Mouse (Mus musculus) spleen, adult 18-20 months (tissue): ENCODE measurements around the gene Vangl1.
"Not testable (repeated sequence)": the region's sequence is repeated elsewhere in the genome, so short reads cannot be mapped to it uniquely, and the experiment has no call there.

Source experiments
- DNase-seq, 2 experiments: peaks; one replicate each; pipeline ENCODE4 v3.0.0; 2022; ENCODE audit warnings: mixed read lengths in 2 of 2

Gene Vangl1

GRCm38 (mm10) chr3:102203781-102204721, at the start of gene Vangl1:
Gene Vangl1 (minus strand): TSS chr3:102204693.
- DNase-seq = peak in 1 of 2 experiments; percentile 7

- no peak for DNase-seq
Measured at GRCm38 (mm10) chr3:102253554-102253953, 49.1 kb upstream of the Vangl1 start.

- DNase-seq = no peak
Measured at GRCm38 (mm10) chr3:102252927-102253326, 48.4 kb upstream of the Vangl1 start.

GRCm38 (mm10) chr3:102250873-102251272, 46.4 kb upstream of the Vangl1 start:
- no peak for DNase-seq

GRCm38 (mm10) chr3:102249401-102249991, 45.0 kb upstream of the Vangl1 start:
- no peak for DNase-seq

- no peak for DNase-seq
Measured at GRCm38 (mm10) chr3:102244601-102245000, 40.1 kb upstream of the Vangl1 start.

GRCm38 (mm10) chr3:102242854-102243253, 38.4 kb upstream of the Vangl1 start:
- DNase-seq = no peak

GRCm38 (mm10) chr3:102231418-102232134, 27.1 kb upstream of the Vangl1 start:
- DNase-seq = no peak

GRCm38 (mm10) chr3:102222756-102223155, 18.3 kb upstream of the Vangl1 start:
- DNase-seq = no peak

- DNase-seq = no peak
Measured at GRCm38 (mm10) chr3:102218301-102218700, 13.8 kb upstream of the Vangl1 start.

GRCm38 (mm10) chr3:102214736-102215135, 10.2 kb upstream of the Vangl1 start:
- no peak for DNase-seq

GRCm38 (mm10) chr3:102214299-102214698, 9.8 kb upstream of the Vangl1 start:
- no peak for DNase-seq

GRCm38 (mm10) chr3:102212896-102213295, 8.4 kb upstream of the Vangl1 start:
- no peak for DNase-seq

GRCm38 (mm10) chr3:102212336-102212735, 7.8 kb upstream of the Vangl1 start:
- DNase-seq = no peak

GRCm38 (mm10) chr3:102211340-102211739, 6.8 kb upstream of the Vangl1 start:
- no peak for DNase-seq

- DNase-seq = peak in 1 of 2 experiments; percentile 16
Measured at GRCm38 (mm10) chr3:102210775-102211174, 6.3 kb upstream of the Vangl1 start.

GRCm38 (mm10) chr3:102208861-102209260, 4.4 kb upstream of the Vangl1 start:
- no peak for DNase-seq

- no peak for DNase-seq
Measured at GRCm38 (mm10) chr3:102205458-102205830, 951 bp upstream of the Vangl1 start.

- not testable (repeated sequence) for DNase-seq
Measured at GRCm38 (mm10) chr3:102204734-102205457, 403 bp upstream of the Vangl1 start.

GRCm38 (mm10) chr3:102203131-102203530, 1.4 kb downstream of the Vangl1 start:
- DNase-seq = no peak

GRCm38 (mm10) chr3:102199991-102200390, 4.5 kb downstream of the Vangl1 start:
- DNase-seq = no peak

- DNase-seq = no peak
Measured at GRCm38 (mm10) chr3:102199226-102199625, 5.3 kb downstream of the Vangl1 start.

- no peak for DNase-seq
Measured at GRCm38 (mm10) chr3:102198446-102198845, 6.0 kb downstream of the Vangl1 start.
